Mouse (Mus musculus) spleen, adult 2 months (tissue): ENCODE measurements around the gene Gm9046.
"Not testable (repeated sequence)": the region's sequence is repeated elsewhere in the genome, so short reads cannot be mapped to it uniquely, and the experiment has no call there.

Source experiments
- CTCF ChIP-seq: fragments of 200-500 bp; IDR thresholded peaks from 2 replicates; pipeline ENCODE4 v1.5.1; 2011; ENCODE audit warnings: mild to moderate bottlenecking, inconsistent platforms; ENCODE audit not compliant: insufficient read depth, insufficient read length, insufficient replicate concordance; ENCODE audit errors: extremely low read depth
- POLR2A ChIP-seq: fragments of 200-500 bp; IDR thresholded peaks from 2 replicates; pipeline ENCODE4 v1.6.1; 2011; ENCODE audit warnings: low read depth, low read length, inconsistent platforms

GRCm38 (mm10) chr10:118343155-118343554, at the start of gene Gm9046:
- not testable (repeated sequence) for TF ChIP-seq CTCF, POLR2A
